Mouse (Mus musculus): Measurements from ENCODE around the gene Mcm3.

- TF ChIP-seq CTCF (IDR thresholded peaks at IDR 0.05; ENCODE audit: extremely low read depth, insufficient read length, insufficient replicate concordance, low read depth, low read length) (no peak), POLR2A (IDR thresholded peaks at IDR 0.05; ENCODE audit: low read depth, low read length) (no peak)
These were observed 47.9 kb upstream of the Mcm3 start for GRCm38 (mm10) chr1:20868036-20868435.
